Mouse (Mus musculus) forebrain, embryonic 12.5 days (tissue): ENCODE results near the gene Samd1. TPM values are rescaled to one million over a fixed set of nuclear protein-coding genes. Genes with fewer than 3 reads are reported as not detected.
A peak's percentile ranks its signal among the peaks of the same experiment; 100 is the strongest.
"Not testable (repeated sequence)": the region's sequence is repeated elsewhere in the genome, so short reads cannot be mapped to it uniquely, and the experiment has no call there.

Experiments
- ATAC-seq: fragments of 200-750 bp; cut with Nextera tagmentation; 2 replicates; pipeline ENCODE4 v1.8.0; 2017; ENCODE audit warnings: moderate TSS enrichment; ENCODE audit not compliant: low FRiP score
- H3K27ac ChIP-seq: fragments of 300-500 bp; sonication (generic); 2 replicates; pipeline ENCODE4 v1.5.1; 2016; ENCODE audit warnings: mild to moderate bottlenecking
- H3K27me3 ChIP-seq: fragments of 300-500 bp; sonication (generic); 2 replicates; pipeline ENCODE4 v1.6.1; 2016; ENCODE audit warnings: mild to moderate bottlenecking
- H3K36me3 ChIP-seq: fragments of 300-500 bp; sonication (generic); replicated peaks from 2 replicates; pipeline ENCODE4 v1.6.1; 2016; ENCODE audit warnings: mild to moderate bottlenecking
- H3K4me1 ChIP-seq: fragments of 300-500 bp; sonication (generic); 2 replicates; pipeline ENCODE4 v1.6.1; 2016
- H3K4me2 ChIP-seq: fragments of 300-500 bp; sonication (generic); 2 replicates; pipeline ENCODE4 v1.6.1; 2016; ENCODE audit warnings: mild to moderate bottlenecking, moderate library complexity
- H3K4me3 ChIP-seq: fragments of 300-500 bp; sonication (generic); replicated peaks from 2 replicates; pipeline ENCODE4 v1.5.1; 2016; ENCODE audit warnings: mild to moderate bottlenecking
- H3K9ac ChIP-seq: fragments of 300-500 bp; sonication (generic); 2 replicates; pipeline ENCODE4 v1.6.1; 2016; ENCODE audit warnings: mild to moderate bottlenecking
- H3K9me3 ChIP-seq: fragments of 300-500 bp; sonication (generic); 2 replicates; pipeline ENCODE4 v1.6.1; 2016
- WGBS: fragments of 180-500 bp; shearing (Covaris S2); methylation state at CpG from one replicate; pipeline ENCODE4 v1.1.7; 2016; 5-methylcytosine and 5-hydroxymethylcytosine counted together
- polyA plus RNA-seq: library from polyadenylated mRNA; unstranded; fragments of >200 nt; fragmentation: Nextera tagmentation; extraction: Ambion mirVana; gene quantifications from 2 replicates; pipeline ENCODE4 v1.2.1, GENCODE M21; 2016

Gene Samd1
- polyA plus RNA-seq, 1 experiment from 2014 or later, result 11.4 TPM

DNA sequence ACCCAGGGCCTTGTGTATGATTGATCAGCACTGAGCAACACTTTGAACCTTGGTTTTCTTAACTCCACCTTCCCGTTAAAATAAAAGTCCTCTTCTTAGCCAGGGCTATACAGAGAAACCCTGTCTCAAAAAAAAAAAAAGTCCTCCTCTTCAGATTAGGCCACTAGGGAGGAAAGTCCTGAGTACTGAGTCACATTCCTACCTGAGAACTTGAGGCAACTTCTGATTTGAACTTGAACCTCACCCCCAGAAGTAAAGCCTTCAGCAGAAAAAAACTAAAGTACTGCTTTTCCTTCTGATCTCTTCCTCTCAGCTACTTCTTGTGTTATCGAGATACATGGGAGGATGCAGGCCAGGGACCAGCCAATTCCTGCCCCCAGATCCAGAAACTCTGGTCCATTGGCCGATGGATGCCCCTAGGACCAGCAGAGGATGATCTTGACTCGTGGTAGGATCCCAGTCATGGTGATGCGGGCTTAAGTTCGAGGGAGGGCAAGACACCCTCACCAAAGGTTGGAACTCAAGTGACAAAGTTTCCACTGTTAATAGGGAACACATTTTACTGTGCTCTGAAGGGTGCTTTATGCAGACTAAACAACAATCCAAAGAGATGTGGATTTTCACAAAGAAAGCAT, 6.3 kb downstream of the Samd1 start:
- peak overlapping the region; percentile 70; the same call in 1 of the 2 replicates for H3K9ac ChIP-seq
- peaks cover 31% of the 10 kb centered on the region for H3K4me1 ChIP-seq
- H3K9me3 ChIP-seq, result no peaks in the 10 kb centered on the region
- no peak overlapping the region for H3K27ac ChIP-seq
- H3K4me2 ChIP-seq, result peak overlapping the region; percentile 82
- WGBS, result 78% methylated on average over 6 of the region's 6 CpGs
- no peak for ATAC-seq
- peaks cover 45% of the 10 kb centered on the region for H3K27me3 ChIP-seq
- peak overlapping the region; percentile 60 for H3K4me3 ChIP-seq
- peaks cover 24% of the 10 kb centered on the region for H3K36me3 ChIP-seq

DNA sequence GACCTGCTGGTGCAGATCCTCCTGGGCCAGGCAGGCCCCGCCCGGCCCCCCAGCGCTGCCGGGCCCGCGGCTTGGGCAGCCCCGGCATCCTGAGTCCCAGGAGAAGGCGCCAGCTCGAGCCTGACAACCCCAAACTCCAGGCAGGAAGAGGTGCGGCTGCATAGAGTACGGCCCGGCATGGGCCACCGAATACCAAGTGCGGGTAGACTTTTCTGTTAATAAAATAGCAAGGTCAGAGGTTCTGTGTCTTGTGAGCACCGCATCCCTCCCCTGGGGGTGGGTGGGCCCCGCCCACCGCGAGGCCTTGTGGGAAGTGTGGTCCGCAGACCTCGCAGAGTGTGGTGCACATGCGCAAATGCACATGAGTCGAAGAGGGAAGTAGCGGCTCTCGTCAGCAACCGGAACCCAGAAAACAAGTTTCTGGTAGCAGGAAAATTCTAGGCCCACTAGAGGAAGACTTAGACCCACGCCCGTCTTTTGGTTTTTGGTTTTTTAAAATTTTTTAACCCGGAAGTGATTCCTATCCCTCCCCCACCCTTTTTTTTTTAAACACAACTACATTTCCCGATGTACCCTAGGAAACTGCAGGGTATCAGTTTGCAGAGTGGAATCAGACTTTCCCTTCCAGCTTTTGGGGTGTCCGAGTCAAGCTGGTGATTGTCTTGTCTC, 7.2 kb downstream of the Samd1 start:
- no peaks in the 10 kb centered on the region for H3K9me3 ChIP-seq
- H3K27me3 ChIP-seq, result peaks cover 45% of the 10 kb centered on the region
- H3K27ac ChIP-seq, result peak overlapping the region; percentile 61
- peak overlapping the region; percentile 60 for H3K4me3 ChIP-seq
- H3K4me1 ChIP-seq, result peaks cover 22% of the 10 kb centered on the region
- peaks cover 18% of the 10 kb centered on the region for H3K36me3 ChIP-seq
- 1% methylated on average over 30 of the region's 30 CpGs for WGBS
- peak; percentile 84 for ATAC-seq
- H3K4me2 ChIP-seq, result peak overlapping the region; percentile 82
- peak overlapping the region; percentile 70 for H3K9ac ChIP-seq

DNA sequence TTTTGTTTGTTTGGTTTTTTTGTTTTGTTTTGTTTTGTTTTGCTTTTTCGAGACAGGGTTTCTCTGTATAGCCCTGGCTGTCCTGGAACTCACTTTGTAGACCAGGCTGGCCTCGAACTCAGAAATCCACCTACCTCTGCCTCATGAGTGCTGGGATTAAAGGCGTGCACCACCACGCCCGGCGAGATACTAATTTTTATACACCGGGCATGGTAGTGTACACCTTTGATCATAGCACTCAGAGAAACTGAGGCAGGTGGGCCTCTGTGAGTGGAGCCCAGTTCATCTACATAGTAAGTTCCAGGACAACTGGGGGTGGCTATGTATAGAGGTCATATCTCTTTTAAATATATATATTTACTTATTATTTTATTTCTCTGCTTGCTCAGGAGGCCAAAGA, 8.0 kb downstream of the Samd1 start:
- peaks cover 26% of the 10 kb centered on the region for H3K4me1 ChIP-seq
- peaks cover 45% of the 10 kb centered on the region for H3K27me3 ChIP-seq
- not testable (repeated sequence) for H3K4me2 ChIP-seq, H3K27ac ChIP-seq, H3K9me3 ChIP-seq, H3K9ac ChIP-seq, H3K36me3 ChIP-seq, ATAC-seq, H3K4me3 ChIP-seq
- 96% methylated on average over 7 of the region's 7 CpGs for WGBS

DNA sequence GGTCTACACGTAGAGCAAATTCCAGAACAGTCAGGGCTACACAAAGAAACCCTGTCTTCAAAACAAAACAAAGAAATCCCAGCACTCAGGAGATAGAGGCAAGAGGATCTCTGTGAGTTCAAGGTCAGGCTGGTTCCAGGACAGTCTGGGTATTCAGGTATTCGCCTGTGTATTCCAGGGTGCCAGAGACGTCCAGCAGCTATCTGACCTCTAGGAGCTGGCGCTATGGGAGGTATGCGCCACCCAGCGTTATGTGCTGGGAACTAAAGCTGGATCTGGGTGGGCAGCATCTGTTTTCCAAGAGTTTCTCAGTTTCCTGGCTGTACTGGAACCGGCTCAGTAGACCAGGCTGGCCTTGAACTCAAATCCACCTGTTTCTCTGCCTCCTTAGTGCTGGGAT, 10.9 kb downstream of the Samd1 start:
- H3K4me1 ChIP-seq, result peaks cover 41% of the 10 kb centered on the region
- H3K27ac ChIP-seq, result no peak overlapping the region
- 25% methylated on average over 7 of the region's 7 CpGs for WGBS
- no peaks in the 10 kb centered on the region for H3K36me3 ChIP-seq
- peaks cover 46% of the 10 kb centered on the region for H3K27me3 ChIP-seq
- H3K4me2 ChIP-seq, result no peak overlapping the region
- no peak for ATAC-seq
- no peak overlapping the region for H3K9ac ChIP-seq
- no peak overlapping the region for H3K4me3 ChIP-seq
- H3K9me3 ChIP-seq, result no peaks in the 10 kb centered on the region

DNA sequence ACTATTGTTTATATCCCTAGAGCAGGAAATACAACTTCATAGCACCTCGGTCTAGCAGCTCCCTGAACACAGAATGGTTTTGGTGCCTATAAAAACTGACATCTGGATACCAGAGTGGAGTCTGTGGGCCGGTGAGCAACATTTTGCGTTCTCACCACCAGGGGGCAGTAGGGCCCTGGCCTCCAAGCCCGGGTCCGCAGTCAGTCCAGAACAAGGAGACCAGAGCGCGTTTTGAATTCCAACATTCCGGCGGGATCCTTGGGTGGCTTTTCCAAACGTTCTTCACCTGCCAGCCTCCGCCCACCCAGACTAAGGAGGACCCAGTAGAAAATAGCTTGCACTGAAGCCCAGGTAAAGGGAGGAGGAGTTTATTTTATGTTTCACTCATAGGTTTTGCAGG, 12.4 kb downstream of the Samd1 start:
- Histone ChIP-seq H3K9ac (no peak overlapping the region), H3K4me2 (no peak overlapping the region), H3K27ac (no peak overlapping the region), H3K4me3 (no peak overlapping the region), H3K4me1 (peaks cover 33% of the 10 kb centered on the region), H3K9me3 (no peaks in the 10 kb centered on the region), H3K36me3 (no peaks in the 10 kb centered on the region), H3K27me3 (peaks cover 55% of the 10 kb centered on the region)
- WGBS, result 1% methylated on average over 11 of the region's 11 CpGs
- ATAC-seq, result peak; percentile 37; the same call in 1 of the 2 replicates

DNA sequence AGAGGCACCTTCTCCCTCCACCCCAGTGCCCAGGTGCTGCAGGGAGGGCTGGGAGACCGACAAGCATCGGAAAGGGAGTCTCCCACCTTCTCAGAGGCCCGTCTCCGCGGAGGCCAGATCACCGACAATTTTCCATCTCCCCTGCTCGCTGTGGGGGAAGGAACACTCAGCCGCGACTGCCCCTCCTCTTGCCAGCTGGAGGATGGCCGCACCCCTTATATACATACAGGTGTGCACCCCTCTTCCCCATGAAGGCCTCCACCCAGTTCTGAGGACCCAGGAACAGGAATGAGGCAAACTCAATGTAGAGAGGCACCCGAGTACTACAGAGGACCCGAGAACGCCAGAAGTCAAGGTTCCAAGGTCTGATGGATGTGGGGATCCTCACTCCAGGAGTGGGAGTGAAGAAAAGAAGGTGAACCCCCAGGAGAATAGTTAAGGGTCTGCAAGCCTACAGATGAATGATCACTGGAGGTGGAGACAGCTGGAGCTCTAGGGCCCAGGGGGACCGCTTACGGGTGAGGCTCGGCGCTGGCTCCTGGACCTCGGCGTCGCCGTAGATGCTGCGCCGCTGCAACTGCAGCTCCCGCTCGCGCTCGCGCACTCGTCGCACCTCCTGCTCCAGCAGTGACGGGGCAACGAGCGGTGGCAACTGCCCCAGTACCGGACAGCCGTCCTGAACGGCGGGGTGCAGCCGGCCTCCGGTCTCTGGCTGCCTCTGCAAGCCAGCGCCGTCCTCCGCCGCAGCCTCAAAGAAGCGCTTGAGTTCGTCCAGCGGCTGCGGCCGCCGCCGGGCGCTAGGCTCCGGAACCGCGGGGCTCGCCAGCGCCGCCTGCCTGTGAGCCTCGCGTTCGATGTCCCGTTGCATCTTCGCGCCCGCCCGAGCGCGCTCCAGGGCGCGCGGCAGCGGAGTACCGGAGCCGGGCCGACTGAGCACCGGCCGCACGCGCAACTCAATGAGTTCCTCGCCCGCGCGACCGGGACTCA, 13.4 kb downstream of the Samd1 start:
- ATAC-seq, result peak; percentile 58
- Histone ChIP-seq H3K9ac (peak overlapping the region; percentile 62), H3K4me3 (peak overlapping the region; percentile 55), H3K27me3 (peaks cover 58% of the 10 kb centered on the region), H3K4me1 (peaks cover 30% of the 10 kb centered on the region), H3K36me3 (no peaks in the 10 kb centered on the region), H3K27ac (no peak overlapping the region), H3K9me3 (no peaks in the 10 kb centered on the region), H3K4me2 (peak overlapping the region; percentile 95)
- 2% methylated on average over 82 of the region's 83 CpGs for WGBS

DNA sequence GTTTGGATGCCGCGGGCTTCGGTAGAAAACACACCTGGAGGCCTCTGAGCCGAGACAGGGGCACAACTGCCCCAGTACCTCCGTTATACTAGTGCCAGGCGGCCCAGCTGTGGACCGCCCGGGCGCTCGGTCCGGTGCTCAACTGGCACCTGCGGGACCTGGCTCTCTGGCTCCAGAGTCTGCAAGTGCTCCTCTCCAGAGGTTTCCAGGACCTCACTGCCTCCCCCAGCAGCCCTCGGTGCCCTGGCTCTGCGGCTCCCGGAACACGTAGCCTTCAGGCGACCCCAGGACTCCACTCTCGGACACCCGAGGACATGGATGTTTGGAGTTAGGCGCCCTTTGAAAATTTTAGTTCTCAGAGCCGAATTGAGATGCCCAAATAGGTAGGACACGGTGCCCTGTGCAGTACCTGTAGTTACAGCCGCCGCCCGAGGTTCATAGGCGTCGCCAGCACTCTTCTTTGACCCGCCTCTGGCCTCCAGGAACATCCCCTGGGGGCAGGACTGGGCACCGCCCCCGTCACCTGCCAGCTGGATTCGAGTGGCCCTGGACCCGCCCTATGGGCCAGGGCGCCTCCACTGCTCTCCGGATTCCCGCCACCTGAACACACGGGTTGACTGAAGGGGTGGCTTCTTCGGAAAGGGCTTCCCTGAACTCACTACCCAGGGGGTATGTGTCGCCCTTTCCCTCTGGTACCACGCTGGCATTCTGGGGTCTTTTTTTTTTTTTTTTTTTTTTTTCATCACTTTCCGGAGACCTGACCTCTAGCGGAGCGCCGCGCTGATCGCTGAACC, 14.4 kb downstream of the Samd1 start, which contains the start of gene 2210011C24Rik:
Gene 2210011C24Rik (minus strand): TSS at position 467 of the 794 bp plus-strand sequence.
- Histone ChIP-seq H3K4me1 (peaks cover 30% of the 10 kb centered on the region), H3K9ac (peak within 1 kb of the TSS; percentile 62), H3K27ac (no peak within 1 kb of the TSS), H3K9me3 (no peaks in the 10 kb centered on the region), H3K27me3 (peaks cover 58% of the 10 kb centered on the region), H3K4me2 (peak within 1 kb of the TSS; percentile 95), H3K36me3 (no peaks in the 10 kb centered on the region), H3K4me3 (peak within 1 kb of the TSS; percentile 55)
- WGBS, result under 1% methylated on average over 45 of the region's 45 CpGs
- ATAC-seq, result 0 out of 2 replicates have a peak, but pooled peaks have one; percentile 18

DNA sequence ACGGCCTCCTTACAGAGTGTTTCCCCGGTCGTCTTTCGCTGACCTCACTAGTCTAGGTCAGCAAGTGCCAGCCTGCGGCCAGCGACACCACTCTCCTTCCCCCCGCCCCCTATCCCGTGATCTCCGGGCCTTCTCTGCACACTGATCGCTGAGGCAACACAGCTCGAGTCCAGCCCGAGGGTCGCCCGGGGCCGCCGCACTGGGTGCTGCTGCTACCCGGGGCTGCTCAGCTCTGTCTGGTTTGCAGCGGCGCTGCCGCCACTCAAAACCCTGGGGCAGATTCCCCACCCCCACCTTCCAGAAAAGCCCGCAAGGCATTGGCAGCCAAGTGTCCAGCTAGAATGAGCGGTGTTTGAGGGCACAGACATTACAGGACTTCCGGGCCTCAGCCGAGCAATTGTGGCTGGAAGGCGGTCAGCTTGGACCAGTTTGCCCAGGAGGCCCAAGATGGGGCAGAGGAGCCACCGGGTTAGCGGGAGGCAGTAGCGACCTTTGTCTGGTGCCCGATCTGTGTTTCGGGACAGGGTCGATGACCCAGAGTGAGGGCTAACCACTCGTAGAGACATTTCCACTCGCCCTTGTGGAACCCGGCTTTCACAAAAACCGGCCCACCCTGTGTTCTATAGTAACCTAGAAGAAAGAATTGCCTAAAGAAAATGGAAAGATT, 15.2 kb downstream of the Samd1 start:
- peaks cover 58% of the 10 kb centered on the region for H3K27me3 ChIP-seq
- peaks cover 30% of the 10 kb centered on the region for H3K4me1 ChIP-seq
- H3K9me3 ChIP-seq, result no peaks in the 10 kb centered on the region
- H3K9ac ChIP-seq, result peak overlapping the region; percentile 48; the same call in 1 of the 2 replicates
- H3K4me3 ChIP-seq, result peak overlapping the region; percentile 55
- no peak overlapping the region for H3K27ac ChIP-seq
- H3K4me2 ChIP-seq, result peak overlapping the region; percentile 95
- 0 out of 2 replicates have a peak, but pooled peaks have one; percentile 15 for ATAC-seq
- 3% methylated on average over 35 of the region's 35 CpGs for WGBS
- no peaks in the 10 kb centered on the region for H3K36me3 ChIP-seq

DNA sequence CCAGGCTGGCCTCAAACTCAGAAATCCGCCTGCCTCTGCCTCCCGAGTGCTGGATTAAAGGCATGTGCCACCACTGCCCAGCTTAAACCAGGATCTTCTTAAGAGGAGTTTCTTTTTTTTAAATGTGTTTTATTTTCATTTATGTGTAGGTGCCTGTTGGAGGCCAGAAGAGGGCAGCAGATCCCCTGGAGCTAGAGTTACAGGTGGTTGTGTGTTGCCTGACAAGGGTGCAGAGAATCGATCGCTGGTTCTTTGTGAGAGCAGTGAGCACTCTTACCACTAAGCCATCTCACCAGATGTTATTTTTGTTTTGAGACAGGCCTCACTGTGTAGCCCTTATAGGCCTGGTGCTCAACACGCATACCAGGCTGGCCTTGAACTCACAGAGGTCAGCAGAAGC, 18.4 kb downstream of the Samd1 start:
- WGBS, result 96% methylated on average over 5 of the region's 5 CpGs
- Histone ChIP-seq H3K9ac (no peak overlapping the region), H3K9me3 (no peaks in the 10 kb centered on the region), H3K36me3 (no peaks in the 10 kb centered on the region), H3K27ac (no peak overlapping the region), H3K4me1 (peaks cover 20% of the 10 kb centered on the region), H3K4me2 (no peak overlapping the region), H3K27me3 (peaks cover 47% of the 10 kb centered on the region), H3K4me3 (no peak overlapping the region)
- no peak for ATAC-seq

DNA sequence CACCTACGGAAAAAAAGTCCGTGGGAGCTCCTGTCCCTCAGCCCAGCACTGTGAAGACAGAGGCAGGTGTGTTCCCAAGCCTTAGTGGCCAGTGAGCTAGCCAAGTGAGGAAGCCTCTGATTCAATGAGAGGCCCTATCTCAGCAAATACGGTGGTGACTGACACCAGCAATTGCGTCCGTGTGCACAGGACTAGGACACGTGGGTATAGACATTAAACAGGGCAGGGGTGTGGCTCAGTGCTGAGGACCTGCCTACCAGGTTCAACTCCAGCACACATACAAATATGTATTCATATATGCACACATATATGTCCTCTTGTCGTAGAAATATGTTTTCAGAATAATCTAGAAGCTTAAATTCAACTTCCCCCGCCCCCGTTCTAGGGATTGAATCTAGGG, 22.3 kb downstream of the Samd1 start:
- Histone ChIP-seq H3K4me1 (peaks cover 8% of the 10 kb centered on the region; the same call in 1 of the 2 replicates), H3K27ac (no peak overlapping the region), H3K4me3 (no peak overlapping the region), H3K27me3 (peaks cover 44% of the 10 kb centered on the region), H3K9ac (no peak overlapping the region), H3K36me3 (no peaks in the 10 kb centered on the region), H3K4me2 (no peak overlapping the region), H3K9me3 (no peaks in the 10 kb centered on the region)
- WGBS, result 87% methylated on average over 9 of the region's 9 CpGs
- no peak for ATAC-seq

DNA sequence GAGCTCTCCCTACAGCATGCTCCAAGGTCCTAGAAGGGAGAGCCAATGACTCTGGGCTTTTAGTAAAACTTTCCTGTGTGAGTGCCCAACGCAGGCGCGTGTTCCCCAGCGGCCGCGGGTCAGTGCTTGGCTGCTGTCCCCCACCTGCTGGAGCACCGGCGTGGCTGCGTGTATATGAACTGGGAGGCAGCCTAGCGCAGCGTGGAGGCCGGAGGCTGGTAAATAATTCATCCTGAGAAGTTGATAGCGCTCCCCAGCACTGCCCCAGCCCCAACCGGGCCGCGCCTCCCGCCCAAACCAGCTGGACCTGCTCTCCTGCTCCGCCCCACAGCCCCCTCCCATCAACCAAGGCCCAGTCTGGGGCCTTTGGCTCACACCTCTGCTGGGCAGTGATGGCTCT, 23.6 kb downstream of the Samd1 start, which contains the start of gene Palm3:
Gene Palm3 (plus strand): TSS at position 376 of the 400 bp plus-strand sequence.
- Histone ChIP-seq H3K4me2 (no peak within 1 kb of the TSS), H3K27me3 (peaks cover 52% of the 10 kb centered on the region), H3K4me3 (no peak within 1 kb of the TSS), H3K9me3 (no peaks in the 10 kb centered on the region), H3K27ac (no peak within 1 kb of the TSS), H3K36me3 (no peaks in the 10 kb centered on the region), H3K9ac (no peak within 1 kb of the TSS), H3K4me1 (peaks cover 15% of the 10 kb centered on the region; the same call in 1 of the 2 replicates)
- ATAC-seq, result no peak
- WGBS, result 16% methylated on average over 18 of the region's 18 CpGs
